Mouse (Mus musculus) ES-CJ7 (cell line): ENCODE data around the gene Dapk1.

Experiments used
- DNase-seq: peaks from one replicate; pipeline ENCODE4 v3.0.0; 2011; ENCODE audit warnings: low read depth, low spot score

The Dapk1 gene

GRCm38 (mm10) chr13:60662493-60663177, 60.9 kb downstream of the Dapk1 start:
- DNase-seq = no peak

DNA sequence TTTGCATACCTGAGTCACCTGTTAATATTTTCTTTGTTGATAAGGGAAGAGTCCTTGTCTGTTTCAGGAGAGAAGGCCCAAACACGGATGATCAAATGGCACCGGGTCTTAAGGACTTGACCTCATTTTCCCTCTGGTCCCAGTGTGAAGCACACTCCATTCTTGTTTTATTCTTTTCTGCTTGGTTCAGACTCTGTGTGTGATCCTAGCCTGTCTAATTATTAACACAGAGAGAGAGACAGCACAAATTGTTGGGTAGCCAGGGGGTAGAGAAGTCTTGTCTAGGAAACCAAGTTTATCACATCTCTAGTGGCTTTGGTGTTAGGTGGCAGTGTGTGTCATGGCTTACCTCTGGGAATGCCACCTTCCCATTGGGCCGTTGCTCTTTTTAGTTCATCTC, 62.3 kb downstream of the Dapk1 start:
- DNase-seq = no peak

- no peak for DNase-seq
These were observed 63.1 kb downstream of the Dapk1 start for GRCm38 (mm10) chr13:60664816-60665215.

DNA sequence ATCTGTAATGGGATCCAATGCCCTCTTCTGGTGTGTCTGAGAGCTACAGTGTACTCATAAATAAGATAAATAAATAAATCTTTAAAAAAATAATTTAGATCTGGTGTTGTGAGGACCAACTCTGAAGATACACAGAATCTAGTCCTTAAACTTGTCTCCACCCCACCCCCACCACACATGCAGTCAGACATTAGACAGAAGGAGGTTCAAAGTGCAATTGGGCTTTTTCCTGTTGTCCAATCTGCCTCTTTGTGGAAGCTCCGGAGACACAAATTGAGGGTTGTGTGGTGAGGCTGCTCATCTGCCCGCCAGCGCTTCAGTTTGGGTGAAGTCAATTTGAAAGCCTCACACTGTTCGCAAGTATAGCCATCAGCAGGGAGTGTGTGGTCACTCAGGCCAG, 63.7 kb downstream of the Dapk1 start:
- no peak for DNase-seq

DNA sequence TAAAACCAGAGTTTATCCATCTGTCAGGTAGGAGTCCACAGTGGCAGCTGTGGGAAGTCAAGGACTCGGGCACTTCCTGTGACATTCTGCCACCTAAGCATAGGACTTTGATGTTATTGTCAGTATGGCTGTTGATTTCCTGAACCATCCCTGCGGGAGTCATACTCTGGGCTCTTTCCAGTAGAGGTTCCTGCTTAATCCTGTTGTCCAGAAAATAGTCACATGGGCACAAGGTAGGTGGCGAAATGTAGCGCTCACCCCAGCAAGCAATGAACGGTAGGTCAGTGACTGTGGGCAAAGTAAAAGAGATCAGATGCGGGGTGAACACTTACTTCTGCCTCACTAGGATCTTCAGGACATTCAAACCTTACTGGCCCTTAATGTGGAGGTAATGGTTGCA, 66.3 kb downstream of the Dapk1 start:
- DNase-seq = no peak

- no peak for DNase-seq
These were observed 68.9 kb downstream of the Dapk1 start for GRCm38 (mm10) chr13:60670605-60671004.

- DNase-seq = no peak
These were observed 69.5 kb downstream of the Dapk1 start for GRCm38 (mm10) chr13:60671235-60671634.

- DNase-seq = no peak
These were observed 70.5 kb downstream of the Dapk1 start for GRCm38 (mm10) chr13:60672287-60672686.

DNA sequence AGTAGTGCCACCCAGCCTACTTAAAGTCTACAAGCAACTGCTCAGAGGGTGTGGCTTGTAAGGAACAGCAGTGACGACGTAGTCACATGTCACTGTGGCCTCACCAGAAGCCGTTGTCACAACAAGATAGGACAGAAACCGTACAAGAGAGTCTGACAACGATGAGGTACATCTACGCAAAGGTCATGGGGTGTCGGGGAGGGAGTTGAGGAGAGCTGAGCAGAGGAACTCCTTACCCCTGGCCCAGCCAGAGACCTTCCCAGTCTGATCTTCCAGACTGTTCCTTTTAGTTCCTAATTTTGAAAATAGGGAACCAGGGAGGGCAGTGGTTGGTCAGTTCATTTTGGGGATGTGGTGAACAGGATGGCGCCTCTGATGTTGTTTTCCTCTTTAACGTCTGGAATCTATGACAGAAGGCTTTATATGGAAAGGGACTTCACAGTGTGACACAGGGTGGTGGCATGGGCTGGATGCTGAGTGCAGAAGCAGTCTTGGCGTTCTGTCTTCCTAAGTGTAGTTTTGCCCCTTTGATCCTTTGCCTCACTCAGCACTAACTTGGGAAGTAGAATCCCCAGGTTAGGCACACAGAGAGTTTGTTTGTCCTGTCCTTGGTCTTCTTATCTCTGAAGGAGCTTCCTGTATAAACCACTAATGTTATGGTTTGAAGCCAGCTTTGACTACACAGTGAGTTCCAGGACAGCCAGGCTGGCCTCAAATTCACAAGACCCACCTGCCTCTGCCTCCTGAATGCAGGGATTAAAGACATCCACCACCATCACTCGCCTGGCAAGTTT, 71.3 kb downstream of the Dapk1 start:
- DNase-seq = no peak

GRCm38 (mm10) chr13:60674301-60674700, 72.6 kb downstream of the Dapk1 start:
- no peak for DNase-seq

DNA sequence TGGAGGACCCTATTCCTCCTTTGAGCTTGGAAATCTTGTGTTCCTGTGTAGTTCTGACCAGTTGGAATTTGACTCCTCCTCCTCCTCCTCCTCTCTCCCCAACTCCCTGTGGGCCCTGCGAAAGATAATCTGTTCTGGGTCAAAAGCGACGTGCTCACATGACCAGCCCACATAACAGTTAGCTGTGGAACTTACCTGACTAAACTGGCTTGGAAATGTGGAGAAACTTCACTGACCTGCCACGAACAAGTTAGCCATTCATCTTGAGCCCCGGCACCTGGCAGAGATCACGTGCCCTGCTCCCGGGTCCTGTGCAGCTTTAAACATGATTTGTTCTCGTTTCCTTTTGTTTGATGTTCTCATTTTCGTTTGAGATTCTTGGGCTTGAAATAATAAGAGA, 73.2 kb downstream of the Dapk1 start:
- no peak for DNase-seq

- DNase-seq = no peak
These were observed 73.7 kb downstream of the Dapk1 start for GRCm38 (mm10) chr13:60675416-60675815.

GRCm38 (mm10) chr13:60678912-60679311, 77.2 kb downstream of the Dapk1 start:
- DNase-seq = no peak

- peak; percentile 17 for DNase-seq
These were observed 81.3 kb downstream of the Dapk1 start for GRCm38 (mm10) chr13:60682714-60683695.

DNA sequence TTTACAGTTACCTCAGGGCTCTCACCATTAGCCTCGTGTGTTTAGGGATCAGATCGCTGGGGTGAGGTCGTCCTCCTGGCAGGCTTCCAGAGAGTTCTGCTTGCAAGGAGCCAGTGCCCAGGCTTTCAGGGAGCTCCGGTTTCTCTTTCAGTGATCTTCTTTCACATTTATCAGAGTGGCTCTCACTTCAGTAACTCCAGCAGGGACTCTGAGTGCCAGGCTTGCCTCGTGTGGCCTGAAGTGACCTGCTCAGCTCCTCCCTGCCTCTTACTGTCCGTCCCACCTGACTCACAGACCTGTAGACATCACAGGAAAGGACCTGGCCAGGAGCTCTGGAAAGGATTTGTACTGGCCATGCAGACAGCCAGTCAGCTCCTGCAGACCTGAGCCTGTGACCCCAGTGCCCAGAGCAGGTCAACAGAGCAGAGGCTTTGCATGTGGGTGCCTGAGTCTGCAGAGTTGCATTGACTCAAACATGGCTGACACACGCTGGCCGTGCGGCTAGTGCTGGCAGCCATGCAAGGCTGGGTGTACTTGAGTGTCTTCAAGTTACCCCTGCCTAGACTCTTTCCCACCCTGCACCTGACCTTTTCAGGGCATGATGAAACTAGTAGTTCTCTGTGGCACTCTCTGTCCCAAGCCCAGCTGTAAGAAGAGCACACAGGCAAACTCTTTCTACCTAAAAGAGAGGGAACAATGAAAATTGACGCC, 82.5 kb downstream of the Dapk1 start:
- no peak for DNase-seq

DNA sequence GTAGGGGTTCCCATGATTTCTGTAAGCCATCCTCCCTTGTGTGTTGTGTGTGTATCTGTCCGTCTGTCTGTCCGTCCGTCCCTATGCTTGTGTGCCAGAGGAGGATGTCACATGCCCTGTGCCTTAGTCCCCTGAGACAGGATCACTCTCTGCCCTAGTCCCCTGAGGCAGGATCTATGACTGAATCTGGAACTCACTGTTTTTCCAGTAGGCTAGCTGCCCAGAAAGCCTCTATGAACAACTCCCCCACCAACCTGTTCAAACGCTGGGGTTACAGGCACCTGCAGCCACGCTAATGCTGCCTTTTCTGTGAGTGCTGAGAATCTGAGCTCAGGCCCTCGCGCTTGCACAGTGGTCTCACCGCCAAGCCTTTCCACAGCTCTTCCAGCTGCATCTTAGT, 83.1 kb downstream of the Dapk1 start:
- no peak for DNase-seq

DNA sequence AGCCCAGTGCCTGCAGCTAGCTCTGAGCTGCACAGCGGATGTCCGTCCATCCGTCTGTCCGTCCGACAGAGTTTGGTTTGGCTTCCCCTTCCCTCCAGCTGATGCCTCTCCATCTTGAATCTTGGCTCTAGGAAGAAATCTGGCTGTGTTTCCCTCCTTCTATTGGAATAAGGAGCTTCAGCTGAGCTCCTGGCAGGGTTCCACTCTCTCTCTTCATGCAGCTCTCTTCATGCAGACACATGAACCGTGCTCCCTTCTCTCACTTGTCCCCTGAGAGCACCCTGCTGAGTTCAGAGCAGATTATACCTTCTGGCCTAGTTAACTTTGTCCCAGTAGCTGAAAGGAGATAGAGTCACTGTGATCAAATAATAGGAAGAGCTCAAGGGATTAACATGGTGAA, 83.5 kb downstream of the Dapk1 start:
- DNase-seq = no peak

DNA sequence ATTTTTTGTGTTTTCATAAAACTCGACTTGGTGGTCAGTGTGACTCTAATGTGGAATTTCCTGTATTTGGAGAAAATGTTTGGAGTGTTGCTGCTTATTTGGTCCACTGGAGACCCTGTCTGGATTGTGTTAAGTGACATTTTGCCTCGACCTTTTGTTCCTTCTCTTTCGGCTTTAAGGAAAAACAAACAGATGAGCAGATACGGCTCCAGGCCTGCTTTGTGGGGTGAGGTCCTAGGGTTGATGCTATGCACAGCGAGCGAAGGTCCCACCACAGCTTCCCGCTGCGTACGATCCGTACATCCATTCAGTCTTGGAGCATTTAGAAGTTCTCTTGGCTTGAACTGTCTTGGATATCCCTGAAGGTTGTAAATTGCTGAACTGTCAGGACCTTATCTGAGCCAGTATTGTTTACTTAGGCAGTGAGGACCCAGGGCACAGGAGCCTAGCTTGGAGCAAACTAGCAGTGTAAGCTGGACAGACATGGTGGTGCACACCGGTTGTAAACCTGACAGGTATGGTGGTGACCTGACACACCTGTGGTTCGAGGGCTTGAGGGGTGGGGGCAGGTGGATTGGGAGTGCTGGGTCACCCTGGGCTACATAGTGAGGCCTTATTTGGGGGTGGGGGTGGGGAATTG, 84.4 kb downstream of the Dapk1 start:
- no peak for DNase-seq

DNA sequence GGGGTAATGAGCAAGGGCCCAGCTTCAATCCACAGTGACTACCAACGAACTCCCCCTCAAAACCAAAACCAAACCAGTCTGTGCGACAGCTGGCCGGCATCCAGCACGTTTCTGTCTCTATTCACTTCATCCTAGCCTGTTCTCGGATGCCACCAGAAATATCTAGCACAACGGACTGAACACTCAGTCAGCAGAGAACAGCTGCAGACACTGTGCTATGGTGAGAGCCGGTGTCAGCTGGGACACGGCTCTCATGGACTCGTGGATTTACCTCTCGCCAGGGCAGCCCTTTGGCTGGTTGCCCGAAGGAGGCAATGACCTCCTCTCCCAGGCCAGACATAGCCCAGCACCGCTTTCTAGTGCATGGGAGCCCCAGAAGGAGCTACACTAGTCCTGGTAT, 85.2 kb downstream of the Dapk1 start:
- DNase-seq = no peak

GRCm38 (mm10) chr13:60687462-60687861, 85.7 kb downstream of the Dapk1 start:
- DNase-seq = no peak

GRCm38 (mm10) chr13:60687891-60688290, 86.1 kb downstream of the Dapk1 start:
- no peak for DNase-seq
